Mouse (Mus musculus) ZHBTc4 (cell line): Measurements from ENCODE around the gene Gapvd1.

Experiments used
- DNase-seq: peaks from one replicate; pipeline ENCODE4 v3.0.0-alpha.2; 2011; ENCODE audit warnings: low read depth, low spot score

Gapvd1 gene

DNA sequence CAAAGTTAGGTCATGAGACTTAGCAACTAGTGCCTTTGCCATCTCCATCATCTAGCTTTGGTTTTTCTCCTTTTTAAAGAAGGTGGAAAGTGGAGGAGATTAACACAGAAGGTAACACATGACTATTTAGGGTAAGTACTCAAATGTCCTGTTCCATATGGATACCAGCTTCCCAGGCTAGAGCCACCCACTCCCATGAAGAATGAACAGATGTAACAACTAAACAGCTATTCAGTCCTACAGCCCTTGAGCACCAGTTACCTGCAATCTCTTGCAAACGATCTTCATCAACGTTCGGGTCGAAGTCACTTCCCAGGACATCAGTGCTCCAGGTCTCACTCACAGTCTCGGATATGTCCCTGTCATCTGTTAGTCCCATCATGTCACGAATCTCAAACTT lies 43.1 kb downstream of the Gapvd1 start:
- DNase-seq: no peak

- no peak for DNase-seq
Observed at GRCm38 (mm10) chr2:34708675-34709074, 46.4 kb downstream of the Gapvd1 start.

- DNase-seq: no peak
Observed at GRCm38 (mm10) chr2:34696592-34696991, 58.4 kb downstream of the Gapvd1 start.

GRCm38 (mm10) chr2:34692861-34693260 lies 62.2 kb downstream of the Gapvd1 start:
- peak; percentile 69 for DNase-seq

DNA sequence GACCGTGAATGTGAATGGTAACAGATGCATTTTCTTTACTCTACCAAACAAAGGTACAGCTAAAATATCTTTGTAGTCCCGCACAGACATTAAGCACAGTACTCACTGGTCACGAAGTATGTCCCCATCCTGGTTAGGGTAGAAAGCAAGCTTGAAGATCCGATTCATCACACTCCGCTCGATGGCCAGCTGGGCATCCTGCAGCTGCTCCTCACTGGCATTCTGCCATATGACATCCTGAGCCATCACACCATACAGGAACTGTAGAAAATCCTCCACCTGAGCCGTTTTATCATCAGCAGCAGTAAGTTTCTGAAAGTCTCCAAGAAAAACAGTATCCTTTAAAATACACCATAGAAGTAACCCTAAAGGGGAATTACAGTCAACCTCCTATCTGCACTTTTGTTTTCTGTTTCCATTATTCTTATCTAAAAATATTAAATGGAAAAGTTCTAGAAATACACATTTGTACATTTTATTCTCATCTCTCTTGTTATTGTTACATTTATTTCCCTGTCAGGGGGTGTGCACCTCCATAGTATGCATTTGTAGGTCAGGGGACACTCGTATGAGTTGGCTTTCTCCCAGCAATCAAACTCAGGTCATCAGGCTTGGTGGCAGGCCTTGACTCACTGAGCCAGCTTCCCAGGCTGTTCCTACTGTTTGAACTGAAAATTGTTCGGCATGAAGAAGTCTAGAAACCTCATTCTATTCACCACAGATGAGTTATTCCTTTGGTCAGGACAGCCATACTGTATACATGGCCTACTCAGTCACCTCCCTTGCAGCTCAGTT lies 70.8 kb downstream of the Gapvd1 start:
- no peak for DNase-seq

GRCm38 (mm10) chr2:34677976-34678375 lies 77.1 kb downstream of the Gapvd1 start:
- no peak for DNase-seq

DNA sequence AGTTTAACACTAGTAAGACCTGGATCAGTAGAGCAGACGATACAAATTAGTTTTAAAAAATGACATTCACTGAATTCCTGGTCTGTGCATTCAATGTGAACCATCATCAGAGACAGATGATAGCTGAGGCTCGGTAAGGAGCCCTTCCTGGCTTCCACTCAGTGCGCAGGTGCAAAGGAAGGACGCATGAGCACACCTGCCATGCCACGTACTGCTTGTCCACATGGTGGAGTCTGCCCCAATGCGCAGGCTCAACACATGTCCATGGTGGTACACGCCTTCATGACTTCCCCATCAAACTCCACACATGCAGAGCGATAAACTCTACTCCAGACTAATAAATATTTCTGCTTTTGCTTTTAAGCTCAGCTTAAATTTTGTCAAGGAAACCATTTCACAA lies 78.0 kb downstream of the Gapvd1 start:
- DNase-seq: no peak

GRCm38 (mm10) chr2:34673846-34674245 lies 81.2 kb downstream of the Gapvd1 start:
- DNase-seq: no peak

DNA sequence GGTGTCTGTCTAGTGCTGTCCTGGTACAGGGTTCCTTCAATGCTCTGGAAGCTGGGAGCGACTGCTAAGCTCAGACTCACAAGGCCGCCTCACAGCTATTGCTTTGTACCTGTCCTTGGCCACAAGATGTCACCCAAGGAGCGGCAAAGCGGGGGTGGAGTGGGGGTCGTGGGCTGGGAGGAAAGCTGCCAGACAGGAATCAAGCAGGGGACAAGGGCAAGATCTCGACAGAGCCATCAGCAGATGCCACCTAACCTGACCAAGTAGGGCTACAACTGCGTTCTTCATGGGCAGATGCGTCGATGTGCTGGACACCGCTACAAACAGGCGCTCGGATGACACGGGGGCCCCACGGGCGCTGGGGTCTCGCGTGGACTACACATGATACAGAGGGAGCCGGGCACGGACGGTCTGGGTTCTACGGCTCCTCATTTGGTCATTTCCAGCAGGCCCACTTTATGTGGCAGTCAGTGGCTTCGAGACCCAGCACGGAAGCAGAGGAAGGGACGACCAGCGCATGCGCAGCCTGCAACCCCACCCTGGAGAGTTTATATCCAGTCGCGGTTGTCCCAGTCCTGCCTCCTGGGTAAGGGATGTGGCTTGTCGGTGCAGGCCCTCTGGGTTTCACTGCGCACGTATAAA lies 83.5 kb downstream of the Gapvd1 start:
- peak; percentile 72 for DNase-seq

DNA sequence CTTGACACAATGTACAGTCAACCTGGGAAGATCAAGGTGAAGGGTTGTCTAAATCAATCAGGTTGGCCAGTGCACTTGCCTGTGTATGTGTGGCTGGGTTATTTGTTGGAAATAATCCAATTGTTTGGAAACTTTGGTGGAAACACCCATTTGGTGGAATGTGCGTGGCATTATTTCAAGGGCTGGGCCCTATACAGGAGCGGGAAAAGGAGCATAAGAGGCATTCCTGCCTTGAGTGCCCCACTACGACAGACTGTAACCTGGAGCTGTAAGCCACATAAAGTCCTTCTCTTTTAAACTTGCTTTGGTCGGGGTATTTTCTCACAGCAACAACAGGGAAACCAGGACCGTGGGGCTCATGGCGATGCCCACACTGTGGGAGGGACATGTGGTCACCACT lies 84.6 kb downstream of the Gapvd1 start:
- peak; percentile 56 for DNase-seq

DNA sequence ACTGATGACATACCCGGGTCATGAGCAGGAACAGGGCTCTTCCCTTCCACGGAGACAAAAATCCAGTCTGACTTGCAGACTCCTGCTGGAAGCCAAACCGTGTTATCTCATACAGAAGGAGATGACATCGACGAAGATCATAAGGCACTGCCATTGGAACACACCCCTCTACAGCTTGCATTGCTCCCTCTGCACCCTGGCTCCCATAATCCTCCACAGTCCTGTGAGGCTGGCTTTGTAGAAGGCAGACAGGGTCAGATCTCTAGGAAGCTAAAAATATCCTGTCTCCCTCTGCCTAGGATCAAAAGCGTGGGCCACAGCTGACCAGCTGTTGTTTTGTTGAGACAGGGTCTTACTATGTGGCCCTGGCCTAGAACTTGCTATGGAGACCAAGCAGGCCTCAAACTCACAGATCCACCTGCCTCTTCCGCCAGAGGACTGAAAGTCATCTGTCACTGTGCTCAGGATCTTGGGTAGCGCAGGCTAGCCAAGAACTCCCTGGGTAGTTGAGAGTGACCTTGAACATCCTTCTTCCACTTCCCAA lies 85.8 kb downstream of the Gapvd1 start:
- DNase-seq: no peak

DNA sequence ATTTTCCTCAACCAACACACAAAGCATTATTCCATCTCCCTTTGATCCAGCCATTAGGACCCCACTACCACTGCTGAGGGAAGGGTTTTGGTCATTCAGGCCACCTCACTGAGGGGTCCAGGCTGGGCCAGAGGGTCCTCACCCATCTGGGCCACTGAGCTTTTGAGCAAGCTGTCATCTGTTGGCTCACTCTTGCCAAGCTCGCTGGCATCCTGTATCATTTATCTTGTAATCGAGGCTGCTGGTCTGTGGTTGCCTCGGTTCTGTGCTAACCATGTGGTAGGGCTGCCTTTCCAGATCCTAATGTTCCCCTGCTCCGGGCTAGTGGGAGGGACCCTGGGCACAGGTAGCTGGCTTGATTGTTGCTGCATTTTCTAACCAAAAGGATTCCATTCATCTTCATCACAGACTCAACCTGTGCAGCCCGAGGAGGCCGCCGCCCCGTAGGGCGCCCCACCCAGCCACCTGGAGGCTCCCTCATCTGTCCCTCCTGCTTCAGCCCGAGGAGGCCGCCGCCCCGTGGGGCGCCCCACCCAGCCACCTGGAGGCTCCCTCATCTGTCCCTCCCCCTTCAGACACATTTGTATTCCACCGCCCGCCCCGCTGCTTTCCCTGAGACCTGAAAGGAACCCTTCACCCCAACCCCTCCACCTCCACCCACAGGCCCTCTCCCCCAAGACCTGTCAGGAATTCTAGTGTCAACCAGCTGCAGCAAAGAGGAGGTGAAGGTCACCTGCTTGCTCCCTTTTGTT lies 86.4 kb downstream of the Gapvd1 start:
- DNase-seq: peak; percentile 53

DNA sequence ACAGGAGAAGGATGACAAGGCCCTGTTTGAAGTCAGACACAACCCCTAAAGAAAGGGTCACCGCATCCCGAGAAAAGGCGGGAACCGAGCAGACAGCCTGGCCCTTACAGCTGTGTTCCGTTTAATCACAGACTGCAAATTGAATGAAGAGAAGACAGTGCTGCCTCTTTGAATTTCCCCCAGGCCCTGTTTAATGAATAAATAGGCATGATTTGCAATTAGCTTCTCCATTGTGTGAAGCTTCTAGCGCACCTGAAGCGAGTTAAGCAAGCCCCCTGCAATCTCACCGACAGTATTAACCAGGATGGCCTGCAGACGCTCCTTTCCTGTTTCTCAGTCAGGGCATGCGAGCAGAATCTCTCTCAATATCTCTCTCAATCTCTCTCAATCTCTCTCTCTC lies 87.2 kb downstream of the Gapvd1 start:
- DNase-seq: no peak

- DNase-seq: no peak
Observed at GRCm38 (mm10) chr2:34647410-34647809, 107.6 kb downstream of the Gapvd1 start.

GRCm38 (mm10) chr2:34646541-34646865 lies 108.5 kb downstream of the Gapvd1 start:
- DNase-seq: no peak

DNA sequence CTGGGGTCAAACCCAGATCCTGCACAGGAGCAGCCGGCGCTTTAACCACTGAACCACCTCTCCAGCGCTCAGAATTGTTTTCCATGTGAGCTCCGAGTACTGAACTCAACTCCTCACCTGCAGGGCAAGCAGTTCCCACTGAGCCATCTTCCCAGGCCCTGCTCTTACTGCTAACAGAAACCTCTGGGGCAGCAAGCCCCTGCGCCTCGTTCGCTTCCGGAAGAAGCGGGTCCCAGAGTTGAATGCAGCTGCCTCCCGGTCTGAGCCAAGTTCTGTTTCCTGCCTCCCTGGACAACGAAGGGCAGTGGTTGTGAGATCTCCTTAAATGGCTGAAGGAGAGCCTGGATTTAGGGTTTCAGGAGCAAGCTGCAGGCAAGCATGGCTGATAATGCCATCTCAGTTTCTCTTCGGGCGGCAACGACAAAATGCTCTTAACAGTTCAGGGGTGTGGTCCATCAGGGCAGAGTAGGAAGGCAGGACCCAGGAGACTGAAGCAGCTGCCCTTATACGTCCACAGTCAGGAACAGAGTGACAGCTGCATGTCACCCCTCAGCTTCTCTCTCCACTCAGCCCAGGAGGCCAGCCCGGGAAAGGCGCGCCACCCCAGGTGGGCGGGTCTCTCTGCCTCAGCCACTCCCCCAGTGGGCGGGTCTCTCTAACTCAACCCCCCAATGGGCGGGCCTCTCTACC lies 109.0 kb downstream of the Gapvd1 start:
- DNase-seq: peak; percentile 95

GRCm38 (mm10) chr2:34644571-34645526 lies 110.2 kb downstream of the Gapvd1 start:
- peak; percentile 94 for DNase-seq

GRCm38 (mm10) chr2:34642351-34642750 lies 112.7 kb downstream of the Gapvd1 start:
- peak; percentile 95 for DNase-seq

GRCm38 (mm10) chr2:34639725-34640124 lies 115.3 kb downstream of the Gapvd1 start:
- DNase-seq: peak; percentile 56

DNA sequence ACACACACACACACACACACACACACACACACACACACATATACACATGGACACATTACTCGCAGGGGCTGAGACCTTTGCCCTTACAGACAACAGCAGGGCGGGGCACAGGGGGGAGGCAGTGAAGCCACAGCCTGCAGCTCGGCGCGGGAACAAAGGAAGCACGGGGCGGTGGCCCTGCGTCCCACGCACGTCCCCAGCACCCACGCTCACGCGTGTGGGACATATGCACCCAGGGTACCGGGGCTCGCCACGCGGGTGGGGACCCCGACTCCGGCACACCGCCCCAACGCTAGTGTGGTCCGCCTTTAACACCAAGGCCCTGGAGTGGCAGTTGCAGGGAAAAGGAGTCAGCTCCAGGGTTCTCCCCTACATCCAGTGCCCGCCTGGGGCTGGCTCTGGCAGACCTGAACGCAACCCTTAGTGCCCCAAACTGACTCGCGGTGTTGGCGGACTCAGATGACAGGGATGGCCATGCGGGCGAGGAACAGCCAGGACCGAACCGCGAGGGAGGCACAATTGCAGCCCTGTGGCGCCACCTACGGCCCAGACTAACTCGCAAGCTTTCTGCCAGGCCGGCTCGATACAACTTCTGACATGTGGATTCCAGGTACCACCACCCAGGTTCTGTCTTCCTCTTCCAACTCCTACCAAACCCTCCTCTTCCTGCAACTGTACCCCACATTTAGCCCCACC lies 115.9 kb downstream of the Gapvd1 start:
- DNase-seq: peak; percentile 88
